Mouse (Mus musculus) gastrocnemius, adult 18-20 months (tissue): ENCODE measurements at regions not wholly inside any gene's neighbourhood (a gene's known extent, or its start where the extent isn't known, plus 50 kb on each side); places are given as distances from the start of the nearest gene placed in this dataset.

Experiments used
- DNase-seq: peaks from one replicate; pipeline ENCODE4 v3.0.0; 2021; ENCODE audit warnings: low spot score

- DNase-seq, result no peak
Measured at GRCm38 (mm10) chr3:35235066-35235465, 518.8 kb upstream of the Atp11b start.

- no peak for DNase-seq
Measured at GRCm38 (mm10) chr3:35235772-35236171, 518.1 kb upstream of the Atp11b start.

GRCm38 (mm10) chr3:35237342-35237741 lies 516.6 kb upstream of the Atp11b start:
- no peak for DNase-seq

- no peak for DNase-seq
Measured at GRCm38 (mm10) chr3:35242349-35242748, 511.6 kb upstream of the Atp11b start.

- no peak for DNase-seq
Measured at GRCm38 (mm10) chr3:35242871-35243529, 510.9 kb upstream of the Atp11b start.

GRCm38 (mm10) chr3:35245003-35245402 lies 508.9 kb upstream of the Atp11b start:
- no peak for DNase-seq

GRCm38 (mm10) chr3:35245946-35246665 lies 507.8 kb upstream of the Atp11b start:
- no peak for DNase-seq

- no peak for DNase-seq
Measured at GRCm38 (mm10) chr3:35249160-35249559, 504.7 kb upstream of the Atp11b start.

- no peak for DNase-seq
Measured at GRCm38 (mm10) chr3:35250092-35250749, 503.7 kb upstream of the Atp11b start.

- DNase-seq, result no peak
Measured at GRCm38 (mm10) chr3:35253861-35254260, 500.0 kb upstream of the Atp11b start.

- no peak for DNase-seq
Measured at GRCm38 (mm10) chr3:35260936-35261335, 493.0 kb upstream of the Atp11b start.

- no peak for DNase-seq
Measured at GRCm38 (mm10) chr3:35268949-35269348, 485.0 kb upstream of the Atp11b start.

- DNase-seq, result no peak
Measured at GRCm38 (mm10) chr3:35269977-35270880, 483.7 kb upstream of the Atp11b start.

- DNase-seq, result no peak
Measured at GRCm38 (mm10) chr3:35273546-35273945, 480.4 kb upstream of the Atp11b start.

GRCm38 (mm10) chr3:35280981-35281380 lies 472.9 kb upstream of the Atp11b start:
- DNase-seq, result no peak

- no peak for DNase-seq
Measured at GRCm38 (mm10) chr3:35282106-35282505, 471.8 kb upstream of the Atp11b start.

- DNase-seq, result no peak
Measured at GRCm38 (mm10) chr3:35294771-35295170, 459.1 kb upstream of the Atp11b start.

- DNase-seq, result no peak
Measured at GRCm38 (mm10) chr3:35295746-35296145, 458.2 kb upstream of the Atp11b start.

GRCm38 (mm10) chr3:35299036-35299435 lies 454.9 kb upstream of the Atp11b start:
- DNase-seq, result no peak

GRCm38 (mm10) chr3:35306013-35306412 lies 447.9 kb upstream of the Atp11b start:
- no peak for DNase-seq

GRCm38 (mm10) chr3:35314177-35314576 lies 439.7 kb upstream of the Atp11b start:
- DNase-seq, result no peak

- no peak for DNase-seq
Measured at GRCm38 (mm10) chr3:35315162-35315561, 438.7 kb upstream of the Atp11b start.
